Mouse (Mus musculus) layer of hippocampus, adult 9-10 months (tissue): ENCODE results near the gene D10Wsu102e.
"Not testable (repeated sequence)": the region's sequence is repeated elsewhere in the genome, so short reads cannot be mapped to it uniquely, and the experiment has no call there.

Source experiments
- DNase-seq: peaks from one replicate; pipeline ENCODE4 v3.0.0; 2022; ENCODE audit warnings: low spot score

Gene D10Wsu102e

DNA sequence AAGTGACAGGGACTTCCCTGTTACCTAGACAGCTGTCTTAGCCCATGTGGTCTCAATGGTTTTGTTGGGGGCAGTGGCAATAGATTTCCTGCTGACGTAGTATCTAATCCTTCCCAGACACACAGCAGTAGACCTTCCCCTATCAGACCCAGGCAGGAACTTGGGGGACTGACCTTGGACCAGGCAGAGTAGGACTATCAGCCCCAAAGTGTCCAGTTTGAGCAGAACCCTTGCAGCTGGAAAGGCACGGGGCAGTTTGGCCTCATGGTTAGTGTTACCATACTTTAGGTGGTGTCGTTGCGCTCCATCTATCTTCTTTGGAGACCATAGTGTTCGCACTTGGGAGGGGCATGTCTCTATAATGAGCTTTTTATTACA, 13.7 kb upstream of the D10Wsu102e start:
- no peak for DNase-seq

- DNase-seq = no peak
Measured at GRCm38 (mm10) chr10:83347494-83347893, 12.5 kb upstream of the D10Wsu102e start.

DNA sequence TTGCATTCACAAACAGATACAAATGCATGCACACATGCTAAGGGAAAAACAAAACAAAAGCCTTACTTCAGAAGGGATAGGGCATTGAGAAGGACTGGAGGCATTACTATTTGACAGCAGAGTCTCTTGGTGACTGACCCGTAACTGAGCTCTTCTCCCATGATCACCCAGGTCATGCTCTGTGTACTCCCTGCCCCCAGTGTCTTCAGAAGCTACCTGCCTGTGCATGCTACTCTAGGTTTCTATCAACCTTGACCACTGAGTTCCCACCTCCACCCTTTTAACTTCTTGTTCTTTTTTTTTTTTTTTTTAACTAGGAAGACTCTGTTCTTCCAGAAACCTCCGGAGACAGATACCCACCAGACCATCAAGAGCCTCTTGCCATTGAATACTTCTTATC, 9.3 kb upstream of the D10Wsu102e start:
- no peak for DNase-seq

DNA sequence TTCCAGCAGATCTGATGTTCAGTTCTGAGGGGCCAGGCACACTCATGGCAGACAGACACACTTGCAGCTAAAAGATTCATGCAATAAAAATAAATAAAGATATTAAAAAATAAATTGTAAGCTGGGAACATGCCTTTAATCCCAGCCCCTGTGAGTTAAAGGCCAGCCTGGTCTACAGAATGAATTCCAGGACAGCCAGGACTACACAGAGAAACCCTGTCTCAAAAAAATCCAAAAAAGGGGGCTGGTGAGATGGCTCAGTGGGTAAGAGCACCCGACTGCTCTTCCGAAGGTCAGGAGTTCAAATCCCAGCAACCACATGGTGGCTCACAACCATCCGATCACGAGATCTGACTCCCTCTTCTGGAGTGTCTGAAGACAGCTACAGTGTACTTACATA, 8.2 kb upstream of the D10Wsu102e start:
- DNase-seq = not testable (repeated sequence)

DNA sequence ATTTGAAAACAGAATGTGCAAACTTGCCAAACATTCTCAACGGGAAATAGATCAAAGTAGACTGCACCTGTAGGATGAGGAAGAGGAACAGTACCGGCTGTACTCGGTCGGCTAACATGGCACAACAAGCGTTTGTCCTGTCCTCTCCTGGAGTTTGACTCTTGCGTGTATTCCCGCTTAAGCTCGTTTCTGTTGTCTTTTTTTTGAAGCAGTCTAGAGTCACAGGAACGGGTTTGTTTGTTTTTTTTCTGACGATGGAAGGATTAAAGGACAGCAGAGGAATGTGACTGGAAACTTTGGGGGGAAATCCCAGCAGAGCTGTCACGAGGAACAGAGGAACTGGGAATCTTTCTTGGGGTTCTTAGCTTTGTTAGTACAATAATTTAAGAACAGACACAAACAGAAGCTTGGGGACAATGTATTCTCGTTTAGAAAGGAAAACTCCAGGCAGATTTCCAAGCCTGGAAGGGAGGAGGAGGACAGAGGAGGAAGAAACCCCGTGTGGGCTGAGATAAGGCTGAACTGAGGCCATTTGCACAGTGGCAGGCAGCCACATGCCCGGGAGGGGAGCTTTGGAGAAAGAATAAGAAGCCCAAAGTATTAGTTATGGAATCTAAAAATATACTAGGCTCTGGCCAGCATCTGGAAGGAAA, 6.2 kb upstream of the D10Wsu102e start:
- no peak for DNase-seq

DNA sequence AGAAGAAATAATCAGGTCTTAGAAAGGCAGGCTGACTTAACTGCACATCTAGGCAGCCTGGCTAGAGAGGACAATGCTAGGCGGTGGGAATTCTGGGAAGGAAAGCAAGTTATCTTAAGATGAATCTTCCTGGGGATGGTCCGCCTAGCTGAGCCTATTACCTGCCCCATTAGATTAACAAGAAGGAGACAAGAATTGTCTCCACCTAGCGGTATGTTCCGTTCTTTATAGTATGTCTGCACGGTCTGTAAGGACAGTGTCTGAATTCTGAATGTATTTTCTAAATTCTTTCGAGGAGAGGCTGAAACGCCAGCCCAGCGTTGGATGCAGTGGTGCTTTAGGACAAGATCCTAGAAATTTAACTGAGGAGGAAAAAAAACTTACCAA, 5.7 kb upstream of the D10Wsu102e start:
- DNase-seq = no peak

DNA sequence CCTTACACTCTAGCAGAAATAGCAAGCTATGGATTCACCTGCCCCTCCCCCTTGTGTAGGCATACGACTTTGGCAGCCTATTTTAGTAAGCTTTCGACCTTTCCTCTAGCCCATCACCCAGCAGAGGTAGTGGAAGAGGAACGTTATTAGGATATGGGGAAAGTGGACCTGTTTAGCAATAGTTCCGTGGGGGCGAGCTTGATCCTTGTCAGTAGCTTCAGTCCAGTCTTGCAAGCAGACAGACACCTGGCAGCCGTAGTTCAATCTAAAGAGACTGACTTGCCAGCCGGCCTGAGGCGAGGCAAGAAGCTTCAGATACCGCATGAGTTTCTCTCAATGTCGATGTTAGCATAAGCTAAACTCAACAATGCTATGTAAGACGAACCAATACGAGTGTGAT, 3.6 kb upstream of the D10Wsu102e start:
- no peak for DNase-seq

- DNase-seq = no peak
Measured at GRCm38 (mm10) chr10:83359451-83359850, 570 bp upstream of the D10Wsu102e start.

DNA sequence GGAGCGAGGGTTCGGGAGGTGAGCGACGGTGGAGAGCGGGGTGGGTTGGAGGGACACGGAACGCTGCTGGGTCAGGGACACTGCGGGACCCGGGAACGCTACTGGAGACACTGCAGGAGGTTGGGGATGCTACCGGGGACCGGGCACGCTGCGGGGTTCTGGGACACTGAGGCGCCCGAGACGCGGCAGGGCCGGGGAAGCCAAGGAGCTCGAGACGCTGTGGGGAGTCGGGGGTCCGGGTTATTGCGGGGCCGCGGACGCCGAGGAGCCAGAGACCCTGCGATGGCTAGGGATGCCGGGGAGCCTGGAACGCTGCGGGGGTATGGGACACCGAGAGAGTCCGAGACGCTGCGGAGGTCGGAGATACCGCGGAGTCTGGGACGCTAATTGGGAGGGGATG, 335 bp downstream of the D10Wsu102e start:
- no peak for DNase-seq

DNA sequence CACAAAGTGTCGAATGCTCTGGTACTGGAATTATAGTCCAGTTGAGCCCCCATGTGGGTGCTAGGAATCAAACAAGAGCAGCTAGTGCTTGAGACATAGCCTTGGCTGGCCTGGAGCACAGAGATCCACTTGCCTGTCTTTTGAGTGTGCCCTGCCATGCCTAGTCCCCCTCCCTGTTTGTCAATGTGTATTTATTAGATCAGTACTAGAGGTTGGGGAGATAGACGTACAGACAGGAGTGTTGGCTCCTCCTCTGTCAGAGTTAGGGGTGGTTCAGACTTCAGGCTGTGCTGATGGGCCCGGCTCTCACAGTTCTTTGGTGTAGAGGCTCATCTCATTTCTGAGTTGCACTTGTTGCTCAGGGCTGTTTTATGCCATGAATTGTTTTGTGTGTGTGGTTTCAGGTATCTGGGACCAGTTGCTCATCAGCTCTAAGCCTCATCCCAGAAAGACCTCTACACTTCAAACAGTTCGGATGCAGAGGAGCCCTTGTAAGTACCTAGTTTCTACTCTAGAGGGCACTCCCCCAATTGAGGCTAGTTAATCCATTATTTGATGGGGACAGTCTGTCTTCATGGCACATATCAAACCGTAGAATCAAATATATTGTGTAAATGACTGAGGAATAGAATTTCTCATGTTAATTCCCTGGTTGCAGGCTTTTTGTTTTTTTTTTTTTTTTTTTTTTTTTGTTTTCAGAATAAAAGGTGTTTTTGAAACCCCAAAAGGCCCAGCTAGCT, 1.8 kb downstream of the D10Wsu102e start:
- DNase-seq = no peak

DNA sequence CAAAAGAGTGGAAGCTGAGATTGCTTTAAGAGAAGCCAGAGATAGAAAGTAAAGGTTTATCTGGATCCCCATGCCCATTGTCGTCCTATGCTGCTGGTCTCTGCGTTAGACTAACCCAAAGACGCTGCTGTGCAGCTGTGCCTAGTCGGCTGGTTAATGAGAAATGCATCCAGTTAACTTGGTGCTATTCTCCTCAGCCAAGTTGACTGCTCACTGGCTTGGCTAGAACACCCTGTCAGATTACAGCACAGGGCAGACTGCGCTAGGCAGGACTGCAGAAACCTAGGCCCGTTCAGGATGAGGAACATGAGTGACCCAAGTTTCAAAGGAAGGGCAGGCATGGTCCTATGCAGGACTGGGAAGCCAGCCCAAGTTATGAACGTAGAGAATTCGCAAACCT, 3.4 kb downstream of the D10Wsu102e start:
- no peak for DNase-seq

DNA sequence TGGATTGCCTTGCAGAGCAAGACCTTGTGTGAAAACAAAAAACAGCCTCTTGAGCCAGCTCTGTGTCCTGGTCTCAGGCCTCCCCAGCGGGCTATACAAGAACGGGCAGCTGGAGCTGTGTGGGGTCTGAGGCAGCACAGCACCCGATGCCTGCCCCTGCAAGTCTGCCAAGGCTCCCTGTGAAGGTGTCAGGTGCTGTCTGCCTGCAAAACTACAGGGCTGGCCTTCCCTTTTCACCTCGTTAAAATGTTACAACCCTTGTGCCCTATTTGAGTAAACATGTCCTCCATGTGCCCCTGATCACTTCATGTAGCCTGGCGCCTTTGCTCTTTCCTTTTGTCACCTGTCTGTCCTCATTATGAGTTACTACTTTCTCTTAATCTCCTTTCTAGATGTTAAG, 8.9 kb downstream of the D10Wsu102e start:
- no peak for DNase-seq

DNA sequence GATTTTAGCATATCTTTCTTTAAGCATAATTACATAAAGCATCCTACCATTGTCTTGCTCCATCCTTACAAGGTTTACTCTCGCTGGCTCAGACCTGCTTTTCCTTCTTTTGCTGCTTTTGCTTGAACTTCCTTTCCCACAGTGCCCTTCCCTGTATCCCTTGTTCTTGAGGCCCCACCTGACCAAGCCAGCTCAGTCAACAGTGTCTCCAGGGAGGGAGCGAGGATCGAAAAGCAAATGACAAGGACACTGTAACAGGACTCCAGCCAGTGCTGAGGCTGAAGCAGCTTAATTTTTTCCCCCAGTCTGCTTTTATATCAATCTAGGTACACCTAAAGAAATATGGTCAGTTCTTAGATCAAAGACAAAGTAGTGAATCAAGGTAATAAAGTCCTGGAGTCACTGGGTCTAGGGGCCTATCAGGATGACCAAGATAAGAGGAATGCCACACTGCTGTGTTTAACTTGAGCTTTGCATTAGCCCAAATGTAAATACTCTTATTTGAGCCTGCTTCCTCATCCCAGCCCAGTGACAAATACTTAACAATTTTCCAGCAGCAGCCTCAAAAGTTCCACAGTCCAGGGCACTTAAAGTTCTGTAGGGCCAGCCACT, 14.1 kb downstream of the D10Wsu102e start:
- no peak for DNase-seq

- DNase-seq = not testable (repeated sequence)
Measured at GRCm38 (mm10) chr10:83375458-83375857, 15.4 kb downstream of the D10Wsu102e start.

DNA sequence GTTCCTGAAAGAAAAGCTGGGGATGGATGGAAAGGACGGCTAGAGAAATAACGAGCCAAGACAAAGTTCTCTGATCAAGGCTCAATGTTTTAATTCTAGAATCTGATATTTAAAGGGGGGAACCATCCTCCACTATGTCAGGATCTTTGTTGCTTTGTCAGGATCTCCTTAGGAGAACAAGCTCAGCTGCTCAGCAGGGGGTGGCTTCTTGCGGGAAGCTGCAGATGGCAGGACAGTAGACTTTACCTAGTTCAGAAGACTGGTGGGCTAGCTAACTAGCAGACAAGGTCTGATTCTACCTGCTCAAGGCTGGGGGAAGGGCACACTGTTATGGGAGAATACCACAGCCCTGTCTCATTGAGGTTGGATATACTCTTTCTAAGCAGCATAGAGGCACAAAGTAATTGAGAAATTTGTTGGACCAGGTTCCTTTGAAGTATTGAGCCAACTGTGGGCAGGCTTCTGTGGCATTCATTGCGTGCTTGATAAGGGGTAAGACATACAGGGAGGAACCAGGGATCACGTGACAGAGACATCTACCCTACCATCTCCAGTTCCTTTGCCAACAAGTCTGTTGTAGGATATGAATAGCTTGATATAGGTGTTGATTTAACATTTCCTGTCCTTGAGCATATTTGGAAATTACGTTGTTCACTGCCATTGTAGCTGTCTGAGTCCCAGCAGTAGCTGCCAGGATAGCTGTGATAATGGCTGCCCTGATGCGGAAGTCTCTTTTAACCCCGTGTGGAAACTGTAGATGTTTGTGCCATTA, 17.1 kb downstream of the D10Wsu102e start:
- no peak for DNase-seq

DNA sequence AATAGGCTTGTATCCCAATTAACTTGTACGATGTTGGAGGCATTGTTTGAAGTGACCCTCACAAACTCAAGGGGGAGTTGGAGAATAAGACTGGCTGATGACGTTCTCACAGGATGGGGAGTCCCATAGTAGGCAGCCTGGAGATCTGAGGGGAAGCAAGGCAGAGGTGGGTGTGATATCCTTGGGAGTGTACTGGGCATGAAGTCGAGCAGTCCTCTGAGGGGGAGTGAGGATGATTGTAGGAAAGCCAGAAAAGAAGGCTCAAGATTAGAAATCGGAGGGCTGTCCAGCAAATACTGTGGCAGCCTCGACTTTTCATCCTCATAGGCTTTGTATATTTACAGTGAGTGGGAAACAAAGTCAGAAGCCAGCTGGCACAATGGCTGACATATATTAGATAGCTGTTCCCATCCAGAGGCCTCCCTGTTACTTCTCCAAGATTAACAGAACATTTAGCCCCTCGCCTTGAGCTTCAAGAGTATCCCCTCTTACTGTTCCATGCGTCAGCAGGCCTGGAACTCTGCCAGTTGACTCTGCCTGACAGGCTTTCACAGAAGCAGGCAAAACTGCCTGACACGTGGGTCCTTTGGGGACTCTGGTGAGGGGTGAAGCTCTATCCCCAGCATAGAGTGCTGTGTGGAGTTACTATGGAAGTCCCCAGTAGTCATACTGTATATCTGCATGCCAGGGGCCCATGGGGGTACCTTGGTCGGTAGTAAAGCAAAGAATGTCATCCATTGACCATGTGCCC, 18.2 kb downstream of the D10Wsu102e start:
- DNase-seq = no peak

- no peak for DNase-seq
Measured at GRCm38 (mm10) chr10:83380501-83380900, 20.5 kb downstream of the D10Wsu102e start.

DNA sequence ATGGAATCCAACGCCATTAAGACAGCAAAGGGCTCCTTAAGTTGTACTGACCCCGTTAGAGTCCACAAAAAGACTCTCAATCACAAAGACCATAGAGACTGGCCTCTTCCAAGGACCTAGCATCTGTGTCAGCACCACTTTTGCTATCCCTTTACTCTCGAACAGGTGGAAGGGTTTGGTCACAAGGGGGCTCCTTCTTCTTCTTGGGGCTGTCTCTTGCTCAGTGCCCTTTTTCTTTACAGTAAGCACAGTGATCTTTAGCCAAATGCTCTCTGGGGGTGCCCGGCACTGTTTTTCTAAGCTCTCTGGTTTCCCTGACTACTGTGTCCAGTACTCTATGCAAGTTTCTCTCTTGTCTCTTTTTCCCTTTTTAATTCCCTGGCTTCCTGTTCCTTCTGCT, 22.5 kb downstream of the D10Wsu102e start:
- DNase-seq = no peak

DNA sequence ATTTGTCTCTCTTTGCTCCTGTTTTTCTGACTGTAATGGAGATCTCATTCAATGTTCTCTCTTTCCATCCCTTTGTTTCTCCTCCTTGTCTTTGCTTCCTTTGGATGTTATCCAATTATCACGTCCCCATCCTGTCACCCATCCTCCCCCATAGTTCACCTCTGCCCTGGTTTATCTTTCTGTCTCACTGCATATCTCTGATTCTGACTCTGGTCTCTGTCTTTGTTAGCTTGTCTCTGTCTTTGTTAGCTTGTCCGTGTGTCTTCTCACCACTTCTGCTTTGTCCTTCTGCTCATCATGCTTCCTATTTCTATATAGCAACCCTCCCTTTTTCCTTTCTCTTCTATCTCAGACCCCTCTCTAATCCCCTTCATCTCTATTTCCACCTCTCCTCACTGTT, 23.0 kb downstream of the D10Wsu102e start:
- DNase-seq = no peak

DNA sequence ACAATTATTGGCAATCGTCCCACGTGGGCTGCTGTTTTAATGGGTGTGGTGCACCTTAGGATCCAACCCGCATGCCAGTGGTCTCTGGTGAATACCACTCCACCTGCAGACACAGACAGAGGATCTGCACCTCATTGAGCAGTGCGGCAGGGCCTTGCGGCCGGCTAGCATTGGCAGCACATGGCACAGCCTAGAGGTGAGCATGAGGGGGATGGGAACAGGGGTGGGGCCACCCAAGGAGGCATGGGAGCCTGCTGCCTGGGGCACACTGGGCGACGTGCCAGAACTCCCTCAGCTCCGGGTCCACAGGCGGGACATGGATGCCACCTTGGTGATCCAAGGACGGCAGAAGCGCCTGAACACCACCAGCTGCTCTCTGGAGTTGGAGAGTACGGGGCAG, 23.8 kb downstream of the D10Wsu102e start:
- DNase-seq = no peak

DNA sequence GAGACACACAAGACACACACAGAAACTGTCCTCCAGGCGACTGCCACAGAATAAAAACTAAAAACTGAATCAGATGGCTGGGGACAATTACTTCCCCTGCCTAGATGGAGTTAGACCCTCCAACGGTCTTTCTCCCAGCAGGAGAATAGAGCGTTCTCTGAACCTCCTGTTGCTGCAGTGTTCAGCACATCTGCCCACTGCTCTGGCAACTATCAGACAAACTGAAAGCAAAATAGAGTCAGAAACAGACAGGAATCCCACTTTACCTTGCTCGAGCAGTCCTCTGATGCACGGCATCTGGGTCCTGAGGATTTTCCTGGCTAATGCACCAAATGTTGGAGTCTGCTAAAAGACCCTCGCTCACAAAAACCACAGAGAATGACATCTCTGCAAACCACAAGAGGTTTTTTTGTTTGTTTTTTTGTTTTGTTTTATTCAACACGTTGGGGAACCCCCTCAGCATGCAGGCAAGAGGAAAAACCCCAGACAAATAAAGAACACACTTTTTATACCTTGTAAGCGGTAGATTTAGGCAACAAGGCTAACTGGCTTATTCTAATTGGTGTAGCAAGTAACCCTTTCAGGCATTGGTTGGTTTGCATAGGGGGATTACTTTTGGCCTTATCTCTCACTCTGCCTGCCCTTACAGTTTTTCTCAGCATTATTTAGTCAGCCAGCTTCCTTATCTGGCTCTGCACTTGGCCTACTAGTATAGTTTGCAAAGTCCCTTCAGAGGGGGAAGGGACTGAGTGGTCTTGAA, 24.6 kb downstream of the D10Wsu102e start:
- DNase-seq = no peak
